Mouse (Mus musculus) liver, embryonic 16.5 days (tissue): ENCODE results near the gene Eci1. TPM values are rescaled to one million over a fixed set of nuclear protein-coding genes. Genes with fewer than 3 reads are reported as not detected.

ENCODE experiments used
- ATAC-seq: fragments of 200-750 bp; cut with Nextera tagmentation; 2 replicates; pipeline ENCODE4 v1.8.0; 2017; ENCODE audit warnings: low read depth, mild to moderate bottlenecking, moderate number of reproducible peaks, moderate library complexity
- H3K27ac ChIP-seq: fragments of 300-500 bp; sonication (generic); 2 replicates; pipeline ENCODE4 v1.5.1; 2014; ENCODE audit warnings: mild to moderate bottlenecking, low read length
- H3K27me3 ChIP-seq: fragments of 300-500 bp; sonication (generic); 2 replicates; pipeline ENCODE4 v1.6.1; 2014; ENCODE audit warnings: low read depth, low read length, mixed read lengths; ENCODE audit not compliant: control insufficient read depth, insufficient read depth
- H3K36me3 ChIP-seq: fragments of 300-500 bp; sonication (generic); 2 replicates; pipeline ENCODE4 v1.6.1; 2014; ENCODE audit warnings: mild to moderate bottlenecking; ENCODE audit not compliant: control insufficient read depth, insufficient read depth
- H3K4me1 ChIP-seq: fragments of 300-500 bp; sonication (generic); 2 replicates; pipeline ENCODE4 v1.6.1; 2014; ENCODE audit warnings: low read depth, low read length, mixed read lengths; ENCODE audit not compliant: control insufficient read depth
- H3K4me2 ChIP-seq: fragments of 300-500 bp; sonication (generic); 2 replicates; pipeline ENCODE4 v1.6.1; 2014; ENCODE audit warnings: low read depth, low read length, mixed read lengths
- H3K4me3 ChIP-seq: fragments of 300-500 bp; sonication (generic); 2 replicates; pipeline ENCODE4 v1.5.1; 2014; ENCODE audit warnings: low read depth, mild to moderate bottlenecking, low read length
- H3K9ac ChIP-seq: fragments of 300-500 bp; sonication (generic); 2 replicates; pipeline ENCODE4 v1.6.1; 2014; ENCODE audit warnings: low read depth, low read length
- H3K9me3 ChIP-seq: fragments of 300-500 bp; sonication (generic); replicated peaks from 2 replicates; pipeline ENCODE4 v1.6.1; 2016; ENCODE audit warnings: low read length; ENCODE audit not compliant: control insufficient read depth
- WGBS: fragments of 180-500 bp; shearing (Covaris S2); extraction: QIAGEN DNeasy Blood & Tissue Kit; methylation state at CpG from one replicate; pipeline ENCODE4 v1.1.7; 2014; ENCODE audit not compliant: insufficient replicate concordance; 5-methylcytosine and 5-hydroxymethylcytosine counted together
- polyA plus RNA-seq: library from polyadenylated mRNA; unstranded; fragments of >200 nt; fragmentation: Nextera tagmentation; extraction: Ambion mirVana; gene quantifications from 2 replicates; pipeline ENCODE4 v1.2.1, GENCODE M21; 2015

The Eci1 gene
- polyA plus RNA-seq, 1 experiment from 2014 or later, result 94.0 TPM

GRCm38 (mm10) chr17:24425905-24426304 is 536 bp upstream of the Eci1 start:
- Histone ChIP-seq H3K9ac (no peak overlapping the region), H3K4me1 (peaks cover 18% of the 10 kb centered on the region), H3K4me2 (peak overlapping the region; percentile 82), H3K9me3 (no peaks in the 10 kb centered on the region), H3K4me3 (peak overlapping the region; percentile 80), H3K27me3 (no peaks in the 10 kb centered on the region), H3K36me3 (peaks cover 40% of the 10 kb centered on the region), H3K27ac (no peak overlapping the region)
- ATAC-seq, result no peak
- WGBS, result 89% methylated on average over 7 of the region's 7 CpGs

- peak overlapping the region; percentile 92 for H3K27ac ChIP-seq
- ATAC-seq, result no peak
These were observed 723 bp downstream of the Eci1 start for GRCm38 (mm10) chr17:24427170-24427557.

GRCm38 (mm10) chr17:24429201-24429983 is 3.0 kb downstream of the Eci1 start:
- Histone ChIP-seq H3K36me3 (peaks cover 8% of the 10 kb centered on the region), H3K4me3 (no peak overlapping the region), H3K4me2 (no peak overlapping the region), H3K4me1 (peaks cover 18% of the 10 kb centered on the region), H3K9ac (no peak overlapping the region), H3K9me3 (no peaks in the 10 kb centered on the region), H3K27me3 (no peaks in the 10 kb centered on the region), H3K27ac (no peak overlapping the region)
- 81% methylated on average over 14 of the region's 14 CpGs for WGBS
- no peak for ATAC-seq

More at GRCm38 (mm10) chr17:24427170-24427557, 723 bp downstream of the Eci1 start:
- peaks cover 18% of the 10 kb centered on the region for H3K4me1 ChIP-seq
- H3K4me2 ChIP-seq, result peak overlapping the region; percentile 82
- H3K4me3 ChIP-seq, result peak overlapping the region; percentile 80
- peak overlapping the region; percentile 90 for H3K9ac ChIP-seq
- 1% methylated on average over 8 of the region's 8 CpGs for WGBS
- H3K27me3 ChIP-seq, result no peaks in the 10 kb centered on the region
- H3K36me3 ChIP-seq, result peaks cover 28% of the 10 kb centered on the region
- H3K9me3 ChIP-seq, result no peaks in the 10 kb centered on the region

- Histone ChIP-seq H3K9ac (no peak overlapping the region), H3K27me3 (no peaks in the 10 kb centered on the region), H3K9me3 (no peaks in the 10 kb centered on the region), H3K4me3 (no peak overlapping the region), H3K4me2 (no peak overlapping the region), H3K4me1 (no peaks in the 10 kb centered on the region), H3K36me3 (peaks cover 22% of the 10 kb centered on the region), H3K27ac (no peak overlapping the region)
- 80% methylated on average over 5 of the region's 5 CpGs for WGBS
- no peak for ATAC-seq
These were observed 10.6 kb downstream of the Eci1 start for GRCm38 (mm10) chr17:24437016-24437415.

- no peaks in the 10 kb centered on the region for H3K27me3 ChIP-seq
- WGBS, result 86% methylated on average over 8 of the region's 8 CpGs
- no peak overlapping the region for H3K4me3 ChIP-seq
- no peak overlapping the region for H3K4me2 ChIP-seq
- ATAC-seq, result no peak
- H3K9me3 ChIP-seq, result no peaks in the 10 kb centered on the region
- H3K36me3 ChIP-seq, result peaks cover 40% of the 10 kb centered on the region
- H3K4me1 ChIP-seq, result no peaks in the 10 kb centered on the region
- no peak overlapping the region for H3K27ac ChIP-seq
- no peak overlapping the region for H3K9ac ChIP-seq
These were observed 13.9 kb downstream of the Eci1 start for GRCm38 (mm10) chr17:24440377-24440776.

- H3K27me3 ChIP-seq, result no peaks in the 10 kb centered on the region
- ATAC-seq, result no peak
- WGBS, result 21% methylated on average over 2 of the region's 2 CpGs
- peaks cover 45% of the 10 kb centered on the region for H3K36me3 ChIP-seq
- no peaks in the 10 kb centered on the region for H3K9me3 ChIP-seq
- H3K9ac ChIP-seq, result no peak overlapping the region
- no peak overlapping the region for H3K4me3 ChIP-seq
- no peak overlapping the region for H3K27ac ChIP-seq
- H3K4me1 ChIP-seq, result no peaks in the 10 kb centered on the region
- H3K4me2 ChIP-seq, result no peak overlapping the region
These were observed 14.7 kb downstream of the Eci1 start for GRCm38 (mm10) chr17:24441148-24441547.

GRCm38 (mm10) chr17:24442107-24442506 is 15.7 kb downstream of the Eci1 start:
- Histone ChIP-seq H3K27me3 (no peaks in the 10 kb centered on the region), H3K36me3 (peaks cover 46% of the 10 kb centered on the region), H3K4me2 (no peak overlapping the region), H3K9ac (no peak overlapping the region), H3K4me3 (no peak overlapping the region), H3K4me1 (no peaks in the 10 kb centered on the region), H3K9me3 (no peaks in the 10 kb centered on the region), H3K27ac (no peak overlapping the region)
- no peak for ATAC-seq
- 84% methylated on average over 14 of the region's 14 CpGs for WGBS

- H3K4me1 ChIP-seq, result no peaks in the 10 kb centered on the region
- H3K4me2 ChIP-seq, result no peak within 1 kb of the TSS
- H3K27me3 ChIP-seq, result no peaks in the 10 kb centered on the region
- peaks cover 46% of the 10 kb centered on the region for H3K36me3 ChIP-seq
- H3K9ac ChIP-seq, result no peak within 1 kb of the TSS
- 70% methylated on average over 7 of the region's 7 CpGs for WGBS
- no peak for ATAC-seq
- H3K4me3 ChIP-seq, result no peak within 1 kb of the TSS
- no peak within 1 kb of the TSS for H3K27ac ChIP-seq
- no peaks in the 10 kb centered on the region for H3K9me3 ChIP-seq
These were observed 16.3 kb downstream of the Eci1 start, which contains the start of gene Dnase1l2 for GRCm38 (mm10) chr17:24442632-24443155. Dnase1l2 (minus strand) TSS chr17:24443105.

- no peaks in the 10 kb centered on the region for H3K9me3 ChIP-seq
- peaks cover 46% of the 10 kb centered on the region for H3K36me3 ChIP-seq
- no peak overlapping the region for H3K4me2 ChIP-seq
- no peak overlapping the region for H3K9ac ChIP-seq
- H3K4me3 ChIP-seq, result no peak overlapping the region
- H3K27me3 ChIP-seq, result no peaks in the 10 kb centered on the region
- no peak for ATAC-seq
- no peaks in the 10 kb centered on the region for H3K4me1 ChIP-seq
- 82% methylated on average over 4 of the region's 4 CpGs for WGBS
- no peak overlapping the region for H3K27ac ChIP-seq
These were observed 17.0 kb downstream of the Eci1 start for GRCm38 (mm10) chr17:24443409-24443808.
